1 mouse cellular context compared by ENCODE assay signal in the genomic region with DNA sequence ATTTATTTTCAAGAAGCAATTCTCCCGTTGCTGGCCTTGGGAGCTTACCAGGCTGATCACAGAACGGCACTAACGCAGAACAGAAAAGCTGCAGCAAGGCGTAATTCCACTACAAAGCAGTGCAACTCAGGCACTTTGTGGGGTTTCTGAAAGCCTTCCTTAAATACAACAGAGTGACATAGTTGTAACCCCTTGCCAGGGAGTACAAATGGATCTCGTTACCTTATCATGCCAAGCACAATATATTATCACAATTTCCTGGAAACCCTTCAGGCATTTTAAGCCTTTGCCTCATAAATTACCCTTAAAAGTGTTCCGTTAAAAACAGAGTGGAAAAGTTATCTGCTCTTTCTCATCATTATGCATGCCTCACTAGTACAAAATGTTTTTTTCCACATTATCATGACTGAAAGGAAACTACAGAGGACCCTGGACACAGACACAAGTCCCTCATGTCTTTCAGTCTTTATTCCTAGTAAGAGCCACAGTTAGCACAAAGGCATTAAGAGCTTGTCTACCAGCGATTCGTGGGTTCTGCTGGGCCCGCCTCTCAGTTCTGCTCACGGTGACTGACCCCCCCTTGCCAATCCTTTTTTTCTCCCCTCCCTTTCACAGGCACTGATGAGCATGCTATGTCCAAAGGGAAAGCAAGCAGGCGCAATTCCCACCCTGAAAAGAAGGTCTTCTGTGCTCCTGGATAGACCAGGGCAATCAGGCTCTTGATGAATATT.
TF ChIP-seq lines count a peak whose summit lies in the region.

No protein-coding gene starts in this region.

TF ChIP-seq in MEL, 35 proteins besides CTCF, POLR2A, EP300 and RAD21 (continued from another document):
- no peak for TF ChIP-seq UBTF (IDR thresholded peaks at IDR 0.05; ENCODE audit: borderline replicate concordance, insufficient read depth, low read depth, low read length)
- TF ChIP-seq MEF2A (IDR thresholded peaks at IDR 0.05; ENCODE audit: extremely low read depth, insufficient replicate concordance, low read depth, low read length, poor library complexity, severe bottlenecking) = no peak
- no peak for TF ChIP-seq NRF1 (IDR thresholded peaks at IDR 0.05; ENCODE audit: insufficient read depth, low read depth, low read length, poor library complexity, severe bottlenecking)
